Mouse (Mus musculus) heart, adult 2 months (tissue): Measurements from ENCODE around the gene Gpha2. TPM values are rescaled to one million over a fixed set of nuclear protein-coding genes. Genes with fewer than 3 reads are reported as not detected.

Experiments used
- DNase-seq, 2 experiments: peaks; one replicate each; pipeline ENCODE4 v3.0.0; 2021
- H3K27ac ChIP-seq: fragments of 200-600 bp; 2 replicates; pipeline ENCODE4 v1.8.1; 2022
- H3K27me3 ChIP-seq: fragments of 200-500 bp; 2 replicates; pipeline ENCODE4 v1.6.1; 2012; ENCODE audit warnings: mild to moderate bottlenecking, low read length, inconsistent platforms, mixed read lengths; ENCODE audit not compliant: control insufficient read depth, insufficient read depth
- H3K36me3 ChIP-seq: fragments of 200-500 bp; 2 replicates; pipeline ENCODE4 v1.6.1; 2012; ENCODE audit warnings: low read length, inconsistent platforms; ENCODE audit not compliant: control insufficient read depth, insufficient read depth
- H3K4me1 ChIP-seq: fragments of 200-500 bp; 2 replicates; pipeline ENCODE4 v1.6.1; 2011; ENCODE audit warnings: low read length; ENCODE audit not compliant: control insufficient read depth, insufficient read depth
- H3K4me3 ChIP-seq: fragments of 200-600 bp; 2 replicates; pipeline ENCODE4 v1.8.1; 2022
- H3K79me2 ChIP-seq: fragments of 200-500 bp; replicated peaks from 2 replicates; pipeline ENCODE4 v1.6.1; 2012; ENCODE audit warnings: mild to moderate bottlenecking, inconsistent platforms, low read length, moderate library complexity, mixed read lengths; ENCODE audit not compliant: control insufficient read depth, insufficient read depth
- H3K9ac ChIP-seq: fragments of 200-500 bp; 2 replicates; pipeline ENCODE4 v1.6.1; 2012; ENCODE audit warnings: low read depth, mild to moderate bottlenecking, control low read depth, inconsistent platforms, low read length, mixed read lengths
- CTCF ChIP-seq: fragments of 200-600 bp; IDR thresholded peaks from 2 replicates; pipeline ENCODE4 v1.8.1; 2022; ENCODE audit warnings: antibody characterized with exemption, mild to moderate bottlenecking, moderate library complexity
- EP300 ChIP-seq: fragments of 200-500 bp; IDR thresholded peaks from 2 replicates; pipeline ENCODE4 v1.6.1; 2011; ENCODE audit warnings: low read depth, low read length, control low read depth; ENCODE audit not compliant: insufficient read depth
- POLR2A ChIP-seq: fragments of 200-500 bp; IDR thresholded peaks from 2 replicates; pipeline ENCODE4 v1.6.1; 2011; ENCODE audit warnings: mild to moderate bottlenecking, low read depth, low read length, control low read depth; ENCODE audit not compliant: insufficient read depth
- WGBS: fragments of 180-500 bp; shearing (Covaris S2); methylation state at CpG from one replicate; pipeline ENCODE4 v1.1.7; 2018; 5-methylcytosine and 5-hydroxymethylcytosine counted together
- intact Hi-C: fragments of 180-260 bp; cut with DNase I; formaldehyde crosslinking; loops from one replicate; pipeline ENCODE4 v1.15.1; 2025
- long read RNA-seq: library from polyadenylated mRNA; stranded (forward); transcript quantifications from one replicate; pipeline ENCODE4 v2.0.0, GENCODE M21; 2021
- polyA plus RNA-seq: library from polyadenylated mRNA; depleted of rRNA; stranded (reverse); fragments of >200 nt; gene quantifications from 2 replicates; pipeline ENCODE4 v1.2.3, GENCODE M21; 2012; rRNA removed
- total RNA-seq, 2 experiments: library from RNA; stranded (reverse); gene quantifications; 2 replicates each; pipeline ENCODE4 v1.2.3; 2021

Gpha2 gene
- total RNA-seq: not detected
- 0.27 TPM in 1 of 2 replicates, not detected in the other for polyA plus RNA-seq
- long read RNA-seq: 0 reads

GRCm38 (mm10) chr19:6226135-6226534, at the start of gene Gpha2:
Gpha2 (plus strand) TSS chr19:6226380.
- Histone ChIP-seq H3K27me3 (no peaks in the 10 kb centered on the region), H3K36me3 (no peaks in the 10 kb centered on the region), H3K4me1 (no peaks in the 10 kb centered on the region), H3K79me2 (no peaks in the 10 kb centered on the region), H3K27ac (no peak within 1 kb of the TSS), H3K9ac (no peak within 1 kb of the TSS), H3K4me3 (no peak within 1 kb of the TSS)
- TF ChIP-seq EP300 (no peak), CTCF (no peak), POLR2A (no peak)
- WGBS: 62% methylated on average over 2 of the region's 2 CpGs
- intact Hi-C loops: no loop called here
- DNase-seq: no peak

- WGBS: 79% methylated on average over 6 of the region's 6 CpGs
- DNase-seq: no peak
- Histone ChIP-seq H3K4me3 (no peak overlapping the region), H3K79me2 (no peaks in the 10 kb centered on the region), H3K27ac (no peak overlapping the region), H3K27me3 (no peaks in the 10 kb centered on the region), H3K9ac (no peak overlapping the region), H3K4me1 (no peaks in the 10 kb centered on the region), H3K36me3 (no peaks in the 10 kb centered on the region)
- TF ChIP-seq POLR2A (no peak), EP300 (no peak), CTCF (no peak)
- intact Hi-C loops: no loop called here
Measured at GRCm38 (mm10) chr19:6178775-6179174, 47.4 kb upstream of the Gpha2 start.

GRCm38 (mm10) chr19:6181629-6182028, 44.6 kb upstream of the Gpha2 start:
- Histone ChIP-seq H3K36me3 (no peaks in the 10 kb centered on the region), H3K79me2 (no peaks in the 10 kb centered on the region), H3K4me3 (no peak overlapping the region), H3K9ac (no peak overlapping the region), H3K27me3 (no peaks in the 10 kb centered on the region), H3K4me1 (no peaks in the 10 kb centered on the region), H3K27ac (no peak overlapping the region)
- WGBS: 19% methylated on average over 5 of the region's 5 CpGs
- no peak for TF ChIP-seq CTCF
- TF ChIP-seq POLR2A: no peak
- no peak for TF ChIP-seq EP300
- intact Hi-C loops: no loop called here
- DNase-seq: no peak

- Histone ChIP-seq H3K4me3 (no peak overlapping the region), H3K9ac (no peak overlapping the region), H3K79me2 (no peaks in the 10 kb centered on the region), H3K27ac (no peak overlapping the region), H3K27me3 (no peaks in the 10 kb centered on the region), H3K36me3 (no peaks in the 10 kb centered on the region), H3K4me1 (no peaks in the 10 kb centered on the region)
- no peak for DNase-seq
- intact Hi-C loops: no loop called here
- TF ChIP-seq CTCF (no peak), EP300 (no peak), POLR2A (no peak)
- 9% methylated on average over 3 of the region's 3 CpGs for whole genome bisulfite sequencing
Measured at GRCm38 (mm10) chr19:6182534-6182933, 43.6 kb upstream of the Gpha2 start.

GRCm38 (mm10) chr19:6184131-6184530, 42.0 kb upstream of the Gpha2 start, which contains the start of gene Majin:
Majin (plus strand) TSS chr19:6184388.
- Histone ChIP-seq H3K79me2 (no peaks in the 10 kb centered on the region), H3K4me1 (no peaks in the 10 kb centered on the region), H3K4me3 (no peak within 1 kb of the TSS), H3K36me3 (no peaks in the 10 kb centered on the region), H3K27me3 (no peaks in the 10 kb centered on the region), H3K27ac (no peak within 1 kb of the TSS), H3K9ac (no peak within 1 kb of the TSS)
- TF ChIP-seq EP300 (no peak), POLR2A (no peak), CTCF (no peak)
- intact Hi-C loops: no loop called here
- WGBS: 83% methylated on average over 23 of the region's 23 CpGs
- no peak for DNase-seq

- 73% methylated on average over 2 of the region's 2 CpGs for WGBS
- TF ChIP-seq POLR2A (no peak), EP300 (no peak), CTCF (no peak)
- H3K27me3 ChIP-seq: no peaks in the 10 kb centered on the region
- H3K27ac ChIP-seq: no peak overlapping the region
- no peaks in the 10 kb centered on the region for H3K4me1 ChIP-seq
- H3K36me3 ChIP-seq: no peaks in the 10 kb centered on the region
- no peaks in the 10 kb centered on the region for H3K79me2 ChIP-seq
- intact Hi-C loops: no loop called here
- no peak overlapping the region for H3K9ac ChIP-seq
- DNase-seq: no peak
- no peak overlapping the region for H3K4me3 ChIP-seq
Measured at GRCm38 (mm10) chr19:6204265-6204664, 21.9 kb upstream of the Gpha2 start.
